Mouse (Mus musculus): Measurements from ENCODE around the gene Sox5. TPM values are rescaled to one million over a fixed set of nuclear protein-coding genes. Genes with fewer than 3 reads are reported as not detected.

Sox5 gene
- total and polyA plus RNA-seq, 3 experiments = 0.08 to 0.47 (median 0.46) TPM

GRCm38 (mm10) chr6:144337436-144337969 is 444.3 kb downstream of the Sox5 start:
- no peak overlapping the region for H3K9ac ChIP-seq (ENCODE audit: insufficient read depth, low read depth)
- no peaks in the 10 kb centered on the region for H3K27me3 ChIP-seq (replicated peaks)
- no peak for DNase-seq (ENCODE audit: extremely low read depth)
- dilution Hi-C loops (cut with MboI; ENCODE audit: extremely low pct_ligation_motif_present, extremely low pct_unique_long_range_greater_than_20kb, low sequenced_read_pairs) (no loop called here), in situ Hi-C loops (cut with MboI; ENCODE audit: low pct_ligation_motif_present, low pct_unique_long_range_greater_than_20kb, low sequenced_read_pairs) (loop anchor here (25.0 kb wide), 1 partner anchor 625 kb away; no protein-coding TSS in a partner anchor)
- no peaks in the 10 kb centered on the region for H3K36me3 ChIP-seq (replicated peaks in 1 of 2; ENCODE audit: control insufficient read depth in 1 of 2, insufficient read depth in 1 of 2, low read length in 1 of 2)
- H3K27ac ChIP-seq (ENCODE audit: insufficient read depth, low read depth) = no peak overlapping the region
- no peak overlapping the region for H3K4me2 ChIP-seq (ENCODE audit: insufficient read depth, low read depth, poor library complexity, severe bottlenecking)
- H3K4me1 ChIP-seq (ENCODE audit: control insufficient read depth in 1 of 2, insufficient read depth in 2 of 2) = no peaks in the 10 kb centered on the region
- H3K9me3 ChIP-seq (replicated peaks; ENCODE audit: low read length) = peaks cover 4% of the 10 kb centered on the region
- TF ChIP-seq USF2 (conservative IDR thresholded peaks at IDR 0.05; ENCODE audit: low read depth, low read length) = no peak
- no peak for TF ChIP-seq MAFK (IDR thresholded peaks at IDR 0.05; ENCODE audit: insufficient replicate concordance, low read length)
- no peak for TF ChIP-seq USF1 (IDR thresholded peaks at IDR 0.05; ENCODE audit: low read depth, low read length)
- TF ChIP-seq HCFC1 (IDR thresholded peaks at IDR 0.05; ENCODE audit: low read depth, low read length) = no peak
- no peak for TF ChIP-seq ZMIZ1 (IDR thresholded peaks at IDR 0.05; ENCODE audit: low read depth, low read length)
- TF ChIP-seq JUND (conservative IDR thresholded peaks at IDR 0.05; ENCODE audit: low read depth, low read length) = no peak
- no peak for TF ChIP-seq SIN3A (IDR thresholded peaks at IDR 0.05; ENCODE audit: low read length)
- TF ChIP-seq JUN (IDR thresholded peaks at IDR 0.05; ENCODE audit: insufficient read depth, low read depth, low read length) = no peak
- TF ChIP-seq MAZ (IDR thresholded peaks at IDR 0.05; ENCODE audit: low read depth, low read length) = no peak
- no peak for TF ChIP-seq SMC3 (IDR thresholded peaks at IDR 0.05; ENCODE audit: low read depth, low read length)
- TF ChIP-seq GABPA (IDR thresholded peaks at IDR 0.05; ENCODE audit: insufficient replicate concordance, low read depth, low read length) = no peak
- H3K4me3 ChIP-seq (replicated peaks in 1 of 3; ENCODE audit: low read depth in 2 of 3, low read length in 2 of 3, poor library complexity in 1 of 3) = no peak overlapping the region
- no peaks in the 10 kb centered on the region for H3K79me2 ChIP-seq (replicated peaks; ENCODE audit: control insufficient read depth, extremely low read depth, insufficient read depth, poor library complexity, severe bottlenecking)

GRCm38 (mm10) chr6:144336789-144337188 is 445.0 kb downstream of the Sox5 start:
- no peak overlapping the region for H3K27ac ChIP-seq (ENCODE audit: insufficient read depth, low read depth)
- H3K4me1 ChIP-seq (ENCODE audit: control insufficient read depth in 1 of 2, insufficient read depth in 2 of 2) = no peaks in the 10 kb centered on the region
- H3K4me3 ChIP-seq (replicated peaks in 1 of 3; ENCODE audit: low read depth in 2 of 3, low read length in 2 of 3, poor library complexity in 1 of 3) = no peak overlapping the region
- dilution Hi-C loops (cut with MboI; ENCODE audit: extremely low pct_ligation_motif_present, extremely low pct_unique_long_range_greater_than_20kb, low sequenced_read_pairs) = no loop called here
- peaks cover 4% of the 10 kb centered on the region for H3K9me3 ChIP-seq (replicated peaks; ENCODE audit: low read length)
- DNase-seq (ENCODE audit: extremely low read depth) = no peak
- no peak overlapping the region for H3K4me2 ChIP-seq (ENCODE audit: insufficient read depth, low read depth, poor library complexity, severe bottlenecking)
- no peaks in the 10 kb centered on the region for H3K79me2 ChIP-seq (replicated peaks; ENCODE audit: control insufficient read depth, extremely low read depth, insufficient read depth, poor library complexity, severe bottlenecking)
- H3K36me3 ChIP-seq (replicated peaks in 1 of 2; ENCODE audit: control insufficient read depth in 1 of 2, insufficient read depth in 1 of 2, low read length in 1 of 2) = no peaks in the 10 kb centered on the region
- TF ChIP-seq MXI1 (IDR thresholded peaks at IDR 0.05; ENCODE audit: low read depth, low read length) (no peak), UBTF (IDR thresholded peaks at IDR 0.05; ENCODE audit: low read depth, low read length) (no peak)
- no peak overlapping the region for H3K9ac ChIP-seq (ENCODE audit: insufficient read depth, low read depth)
- H3K27me3 ChIP-seq (replicated peaks) = no peaks in the 10 kb centered on the region
- in situ Hi-C loops (cut with MboI; ENCODE audit: low pct_ligation_motif_present, low pct_unique_long_range_greater_than_20kb, low sequenced_read_pairs) = loop anchor here (25.0 kb wide), 1 partner anchor 626 kb away; no protein-coding TSS in a partner anchor

GRCm38 (mm10) chr6:144333146-144333545 is 448.6 kb downstream of the Sox5 start:
- H3K27ac ChIP-seq (ENCODE audit: insufficient read depth, low read depth) = no peak overlapping the region
- TF ChIP-seq HCFC1 (IDR thresholded peaks at IDR 0.05; ENCODE audit: low read depth, low read length) (no peak), ETS1 (conservative IDR thresholded peaks at IDR 0.05; ENCODE audit: low read depth, low read length) (no peak), USF2 (conservative IDR thresholded peaks at IDR 0.05; ENCODE audit: low read depth, low read length) (no peak)
- in situ Hi-C loops (cut with MboI; ENCODE audit: low pct_ligation_motif_present, low pct_unique_long_range_greater_than_20kb, low sequenced_read_pairs) = loop anchor here (25.0 kb wide), 1 partner anchor 629 kb away; no protein-coding TSS in a partner anchor

More at GRCm38 (mm10) chr6:144333146-144333545, 448.6 kb downstream of the Sox5 start:
- Histone ChIP-seq H3K9me3 (replicated peaks; ENCODE audit: low read length) (no peaks in the 10 kb centered on the region), H3K4me1 (ENCODE audit: control insufficient read depth in 1 of 2, insufficient read depth in 2 of 2) (no peaks in the 10 kb centered on the region), H3K79me2 (replicated peaks; ENCODE audit: control insufficient read depth, extremely low read depth, insufficient read depth, poor library complexity, severe bottlenecking) (no peaks in the 10 kb centered on the region), H3K27me3 (replicated peaks) (no peaks in the 10 kb centered on the region), H3K4me3 (replicated peaks in 1 of 3; ENCODE audit: low read depth in 2 of 3, low read length in 2 of 3, poor library complexity in 1 of 3) (no peak overlapping the region), H3K4me2 (ENCODE audit: insufficient read depth, low read depth, poor library complexity, severe bottlenecking) (no peak overlapping the region), H3K36me3 (replicated peaks in 1 of 2; ENCODE audit: control insufficient read depth in 1 of 2, insufficient read depth in 1 of 2, low read length in 1 of 2) (no peaks in the 10 kb centered on the region), H3K9ac (ENCODE audit: insufficient read depth, low read depth) (no peak overlapping the region)
- no peak for DNase-seq (ENCODE audit: extremely low read depth)
- dilution Hi-C loops (cut with MboI; ENCODE audit: extremely low pct_ligation_motif_present, extremely low pct_unique_long_range_greater_than_20kb, low sequenced_read_pairs) = no loop called here

Measured in CH12.LX (cell line).